Mouse (Mus musculus): Measurements from ENCODE around the gene Cdh18.
A peak's percentile ranks its signal among the peaks of the same experiment; 100 is the strongest.

The Cdh18 gene

GRCm38 (mm10) chr15:23453331-23453730 lies 904.5 kb downstream of the Cdh18 start:
- no peak for DNase-seq (ENCODE audit: low read depth, low spot score)

GRCm38 (mm10) chr15:23455344-23455743 lies 906.5 kb downstream of the Cdh18 start:
- no peak for DNase-seq (ENCODE audit: low read depth, low spot score)

GRCm38 (mm10) chr15:23457401-23457800 lies 908.6 kb downstream of the Cdh18 start:
- DNase-seq (ENCODE audit: low read depth, low spot score) = no peak

- peak; percentile 35 for DNase-seq (ENCODE audit: low read depth, low spot score)
These were observed 922.0 kb downstream of the Cdh18 start for GRCm38 (mm10) chr15:23470527-23471475.

GRCm38 (mm10) chr15:23486306-23486705 lies 937.5 kb downstream of the Cdh18 start:
- peak; percentile 54 for DNase-seq (ENCODE audit: low read depth, low spot score)

GRCm38 (mm10) chr15:23506480-23506879 lies 957.7 kb downstream of the Cdh18 start:
- DNase-seq (ENCODE audit: low read depth, low spot score) = no peak

- DNase-seq (ENCODE audit: low read depth, low spot score) = no peak
These were observed 960.9 kb downstream of the Cdh18 start for GRCm38 (mm10) chr15:23509694-23510093.

GRCm38 (mm10) chr15:23515786-23516185 lies 967.0 kb downstream of the Cdh18 start:
- DNase-seq (ENCODE audit: low read depth, low spot score) = no peak

GRCm38 (mm10) chr15:23518079-23518478 lies 969.3 kb downstream of the Cdh18 start:
- DNase-seq (ENCODE audit: low read depth, low spot score) = no peak
